7 mouse cellular contexts compared by ENCODE assay signal in genomic region chr11:69398059-69398458, GRCm38 (mm10). TPM values are rescaled to one million over a fixed set of nuclear protein-coding genes. Genes with fewer than 3 reads are reported as not detected.
DNase-seq lines count a peak whose midpoint lies in the region; ATAC-seq and TF ChIP-seq lines count a peak whose summit lies in the region.

Gene Tmem88 (minus strand): TSS chr11:69398234.

- H3K9ac ChIP-seq in MEL (ENCODE audit: control insufficient read depth, low read depth, low read length, poor library complexity, severe bottlenecking): no peak within 1 kb of the TSS
- peak within 1 kb of the TSS; percentile 83 for H3K9ac ChIP-seq in forebrain, embryonic 13.5 days
- peak within 1 kb of the TSS; percentile 61 for H3K9ac ChIP-seq in limb, embryonic 12.5 days (replicated peaks)

- no peak for TF ChIP-seq RAD21 in MEL (IDR thresholded peaks at IDR 0.05; ENCODE audit: low read depth, low read length)

- no peak for DNase-seq in MEL (ENCODE audit: low read depth, low spot score)
- DNase-seq in adrenal gland, postnatal 25 days: peak; percentile 58
- DNase-seq in heart, postnatal 4 days: peak; percentile 72
- DNase-seq in spleen, postnatal 14 days (ENCODE audit: low spot score in 2 of 2): no peak

- H3K79me2 ChIP-seq in MEL (ENCODE audit: control insufficient read depth, insufficient read depth, low read length, poor library complexity) (peaks cover 9% of the 10 kb centered on the region), myocyte (ENCODE audit: control insufficient read depth, insufficient read depth) (peaks cover 15% of the 10 kb centered on the region)

- ATAC-seq in forebrain, embryonic 13.5 days: no peak
- no peak for ATAC-seq in limb, embryonic 12.5 days (ENCODE audit: insufficient number of reproducible peaks, insufficient read depth, low FRiP score, low TSS enrichment, low read depth)

- 5% methylated on average over 16 of the region's 16 CpGs for WGBS in forebrain, embryonic 13.5 days
- WGBS in limb, embryonic 12.5 days: 8% methylated on average over 16 of the region's 16 CpGs

- peak within 1 kb of the TSS; percentile 30 for H3K4me2 ChIP-seq in forebrain, embryonic 13.5 days
- peak within 1 kb of the TSS; percentile 84 for H3K4me2 ChIP-seq in limb, embryonic 12.5 days
- no peak within 1 kb of the TSS for H3K4me2 ChIP-seq in myocyte (ENCODE audit: low read depth)

- TF ChIP-seq CTCF in MEL (IDR thresholded peaks at IDR 0.05 in 2 of 3, conservative IDR thresholded peaks at IDR 0.05 in 1 of 3; ENCODE audit: control insufficient read depth in 1 of 3, insufficient read depth in 1 of 3, low read depth in 2 of 3, low read length in 3 of 3, poor library complexity in 1 of 3, severe bottlenecking in 1 of 3): no peak

- H3K36me3 ChIP-seq in MEL (ENCODE audit: control insufficient read depth in 1 of 2, insufficient read depth in 2 of 2, low read length in 2 of 2): peaks cover 2 to 5% of the 10 kb centered on the region in 2 experiments; a peak in 3 of 4 replicates
- H3K36me3 ChIP-seq in forebrain, embryonic 13.5 days (ENCODE audit: poor library complexity, severe bottlenecking): peaks cover 54% of the 10 kb centered on the region
- peaks cover 46% of the 10 kb centered on the region for H3K36me3 ChIP-seq in limb, embryonic 12.5 days
- H3K36me3 ChIP-seq in myocyte (ENCODE audit: control insufficient read depth, insufficient read depth): peaks cover 37% of the 10 kb centered on the region

- H3ac ChIP-seq in myocyte (ENCODE audit: control insufficient read depth, insufficient read length): no peak within 1 kb of the TSS

- H3K4me3 ChIP-seq in MEL (ENCODE audit: control insufficient read depth in 1 of 2, insufficient read depth in 1 of 2, low read depth in 2 of 2, low read length in 2 of 2) (no peak within 1 kb of the TSS), myocyte (peak within 1 kb of the TSS; percentile 81)
- H3K4me3 ChIP-seq in forebrain, embryonic 13.5 days: peak within 1 kb of the TSS; percentile 13
- H3K4me3 ChIP-seq in limb, embryonic 12.5 days (replicated peaks): peak within 1 kb of the TSS; percentile 66

- no peaks in the 10 kb centered on the region for H3K27me3 ChIP-seq in MEL (ENCODE audit: control insufficient read depth in 1 of 2, insufficient read depth in 2 of 2, low read length in 2 of 2)
- H3K27me3 ChIP-seq in forebrain, embryonic 13.5 days: peaks cover 30% of the 10 kb centered on the region
- peaks cover 8% of the 10 kb centered on the region for H3K27me3 ChIP-seq in limb, embryonic 12.5 days
- no peaks in the 10 kb centered on the region for H3K27me3 ChIP-seq in myocyte (ENCODE audit: control insufficient read depth, insufficient read depth, insufficient read length)

- 0 out of 2 replicates have a peak within 1 kb of the TSS, but pooled peaks have one; percentile 9 for H3K27ac ChIP-seq in MEL (ENCODE audit: control insufficient read depth, low read depth, low read length)
- H3K27ac ChIP-seq in forebrain, embryonic 13.5 days: peak within 1 kb of the TSS; percentile 8; the same call in 1 of the 2 replicates
- H3K27ac ChIP-seq in limb, embryonic 12.5 days: peak within 1 kb of the TSS; percentile 82

- 0 out of 4 replicates have a peak, but pooled peaks of 1 of the 2 experiments have one; percentile 25 for TF ChIP-seq POLR2A in MEL (IDR thresholded peaks at IDR 0.05; ENCODE audit: control insufficient read depth in 1 of 2, insufficient read depth in 1 of 2, low read depth in 1 of 2, low read length in 2 of 2, poor library complexity in 1 of 2)
- TF ChIP-seq POLR2A in myocyte (IDR thresholded peaks at IDR 0.05; ENCODE audit: insufficient read length, low read depth): peak; percentile 28

- H3K4me1 ChIP-seq in MEL (ENCODE audit: control insufficient read depth in 1 of 2, insufficient read depth in 2 of 2, low read length in 2 of 2): peaks cover 2 to 9% of the 10 kb centered on the region in 2 experiments; a peak in 3 of 4 replicates
- H3K4me1 ChIP-seq in forebrain, embryonic 13.5 days: peaks cover 47% of the 10 kb centered on the region
- peaks cover 56% of the 10 kb centered on the region for H3K4me1 ChIP-seq in limb, embryonic 12.5 days (replicated peaks)

- TF ChIP-seq EP300 in MEL (IDR thresholded peaks at IDR 0.05; ENCODE audit: low read depth in 1 of 2, low read length in 2 of 2): no peak

- no peaks in the 10 kb centered on the region for H3K9me3 ChIP-seq in MEL (replicated peaks; ENCODE audit: insufficient read depth, low read length)
- no peaks in the 10 kb centered on the region for H3K9me3 ChIP-seq in forebrain, embryonic 13.5 days (replicated peaks)
- no peaks in the 10 kb centered on the region for H3K9me3 ChIP-seq in limb, embryonic 12.5 days

TF ChIP-seq in MEL, 35 proteins besides CTCF, POLR2A, EP300 and RAD21:
- TF ChIP-seq SIN3A (IDR thresholded peaks at IDR 0.05; ENCODE audit: low read length) (no peak), POLR2AphosphoS2 (IDR thresholded peaks at IDR 0.05; ENCODE audit: low read length) (peak; percentile 46; the same call in 1 of the 2 replicates)
TF ChIP-seq in MEL: peak in this region for 1.

TF ChIP-seq in myocyte, 11 proteins besides CTCF, POLR2A, EP300 and RAD21:
- TF ChIP-seq MAX (IDR thresholded peaks at IDR 0.05; ENCODE audit: low read depth) (no peak), POLR2AphosphoS2 (IDR thresholded peaks at IDR 0.05; ENCODE audit: insufficient read length, low read depth) (peak; percentile 78), E2F4 (IDR thresholded peaks at IDR 0.05; ENCODE audit: insufficient read depth) (no peak), MYOD1 (IDR thresholded peaks at IDR 0.05; ENCODE audit: control insufficient read depth in 1 of 3, insufficient read length in 2 of 3, low read depth in 2 of 3) (no peak)

RNA-seq across cellular contexts. Expression of gene Tmem88, which starts in this region (rescaled TPM):
- 0.39 TPM in 2 replicates for total RNA-seq in MEL (2012; rRNA removed)
- polyA plus RNA-seq in MEL (2012; ENCODE audit: insufficient read depth in 1 of 2, insufficient read length in 2 of 2, low read depth in 1 of 2, low replicate concordance in 2 of 2, missing spikeins in 1 of 2): under 1 TPM in 1 of 2 experiments, not detected in 1; 0.45 TPM
- total RNA-seq in adrenal gland, postnatal 25 days (2021): 13.9 and 16.9 TPM in 2 replicates
- 6.3 and 6.6 TPM in 2 replicates for polyA plus RNA-seq in forebrain, embryonic 13.5 days (2015; fragmentation: Nextera tagmentation; extraction: Ambion mirVana)
- 10 to 100 TPM; 37.1 to 38.3 TPM for total RNA-seq in heart, postnatal 4 days (2021)
- polyA plus RNA-seq in limb, embryonic 12.5 days (2016; fragmentation: Nextera tagmentation; extraction: Ambion mirVana): 24.2 and 25.4 TPM in 2 replicates
- 0.16 TPM for polyA plus RNA-seq in myocyte (2012; fragmentation: generic; extraction: Trizol)

Comparison
In these comparisons a context has a peak if more than half of its experiments do, and no peak if none do; other contexts are left out.
1. RNA of gene Tmem88 (total RNA-seq): 37.1 to 38.3 TPM in heart, postnatal 4 days and 13.9 to 16.9 TPM in adrenal gland, postnatal 25 days; 0.39 TPM in MEL; every median in the first group is over 10 times any median in the second.
2. DNase-seq: peak in adrenal gland, postnatal 25 days (single experiment) and heart, postnatal 4 days (single experiment); none in MEL (single experiment) and spleen, postnatal 14 days (0 of 2).
3. H3K27ac ChIP-seq: peak in every context shown above with its lines; median percentile 82 in limb, embryonic 12.5 days; 9 in MEL; 8 in forebrain, embryonic 13.5 days.
4. H3K4me3 ChIP-seq: peak in forebrain, embryonic 13.5 days (single experiment), limb, embryonic 12.5 days (single experiment) and myocyte (single experiment); none in MEL (0 of 2).